Mouse (Mus musculus) liver, embryonic 16.5 days (tissue): Measurements from ENCODE around the gene Fat3. TPM values are rescaled to one million over a fixed set of nuclear protein-coding genes. Genes with fewer than 3 reads are reported as not detected.

Source experiments
- ATAC-seq: fragments of 200-750 bp; cut with Nextera tagmentation; 2 replicates; pipeline ENCODE4 v1.8.0; 2017; ENCODE audit warnings: low read depth, mild to moderate bottlenecking, moderate number of reproducible peaks, moderate library complexity
- H3K27ac ChIP-seq: fragments of 300-500 bp; sonication (generic); 2 replicates; pipeline ENCODE4 v1.5.1; 2014; ENCODE audit warnings: mild to moderate bottlenecking, low read length
- H3K27me3 ChIP-seq: fragments of 300-500 bp; sonication (generic); 2 replicates; pipeline ENCODE4 v1.6.1; 2014; ENCODE audit warnings: low read depth, low read length, mixed read lengths; ENCODE audit not compliant: control insufficient read depth, insufficient read depth
- H3K36me3 ChIP-seq: fragments of 300-500 bp; sonication (generic); 2 replicates; pipeline ENCODE4 v1.6.1; 2014; ENCODE audit warnings: mild to moderate bottlenecking; ENCODE audit not compliant: control insufficient read depth, insufficient read depth
- H3K4me1 ChIP-seq: fragments of 300-500 bp; sonication (generic); 2 replicates; pipeline ENCODE4 v1.6.1; 2014; ENCODE audit warnings: low read depth, low read length, mixed read lengths; ENCODE audit not compliant: control insufficient read depth
- H3K4me2 ChIP-seq: fragments of 300-500 bp; sonication (generic); 2 replicates; pipeline ENCODE4 v1.6.1; 2014; ENCODE audit warnings: low read depth, low read length, mixed read lengths
- H3K4me3 ChIP-seq: fragments of 300-500 bp; sonication (generic); 2 replicates; pipeline ENCODE4 v1.5.1; 2014; ENCODE audit warnings: low read depth, mild to moderate bottlenecking, low read length
- H3K9ac ChIP-seq: fragments of 300-500 bp; sonication (generic); 2 replicates; pipeline ENCODE4 v1.6.1; 2014; ENCODE audit warnings: low read depth, low read length
- H3K9me3 ChIP-seq: fragments of 300-500 bp; sonication (generic); replicated peaks from 2 replicates; pipeline ENCODE4 v1.6.1; 2016; ENCODE audit warnings: low read length; ENCODE audit not compliant: control insufficient read depth
- WGBS: fragments of 180-500 bp; shearing (Covaris S2); extraction: QIAGEN DNeasy Blood & Tissue Kit; methylation state at CpG from one replicate; pipeline ENCODE4 v1.1.7; 2014; ENCODE audit not compliant: insufficient replicate concordance; 5-methylcytosine and 5-hydroxymethylcytosine counted together
- polyA plus RNA-seq: library from polyadenylated mRNA; unstranded; fragments of >200 nt; fragmentation: Nextera tagmentation; extraction: Ambion mirVana; gene quantifications from 2 replicates; pipeline ENCODE4 v1.2.1, GENCODE M21; 2015

The Fat3 gene
- polyA plus RNA-seq, 1 experiment from 2014 or later = 0.06 TPM

DNA sequence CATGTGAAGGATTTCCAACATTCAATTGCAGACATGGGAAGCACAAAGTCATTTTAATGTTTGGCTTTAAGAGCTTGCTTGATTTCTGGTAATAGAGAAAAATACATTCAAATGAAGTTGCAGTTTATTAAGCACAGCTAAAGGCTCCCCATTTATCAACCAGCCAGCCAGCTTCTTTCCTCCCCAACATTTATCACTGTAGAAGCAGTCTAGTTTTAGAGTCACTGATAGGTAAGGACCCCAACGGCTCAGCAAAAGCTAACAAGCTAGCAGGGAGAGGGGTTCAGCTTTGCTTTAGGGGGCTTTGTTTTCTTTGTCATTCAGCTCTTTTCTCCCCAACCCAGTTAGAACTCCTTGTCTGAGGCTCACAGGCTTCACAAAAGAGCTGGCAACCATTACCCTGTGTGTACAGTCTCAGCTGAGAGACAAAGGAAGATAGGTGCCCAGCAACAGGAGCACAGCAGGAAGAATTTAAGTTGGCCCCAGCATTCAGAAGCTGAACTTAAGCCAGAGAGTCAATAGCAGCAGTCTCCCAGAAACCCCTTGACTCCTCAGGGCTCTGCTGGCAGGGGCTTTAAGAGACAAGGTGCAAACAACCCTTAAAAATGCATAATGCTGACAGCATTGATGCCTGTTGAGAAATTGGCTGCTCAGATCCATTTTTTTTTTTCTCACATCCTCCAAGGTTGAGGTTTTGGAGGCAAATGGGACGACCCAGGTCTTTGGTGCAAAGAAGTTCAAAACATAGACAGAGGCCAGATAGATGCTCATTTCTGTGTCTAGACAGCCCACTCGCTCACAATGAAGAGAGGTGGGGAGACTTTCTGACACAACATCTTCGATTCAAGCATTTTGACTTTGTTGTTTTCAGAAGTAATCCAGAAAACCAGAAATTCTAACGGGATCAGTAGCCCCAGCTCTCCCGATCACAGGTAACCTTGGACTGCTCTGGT lies 102.1 kb downstream of the Fat3 start:
- Histone ChIP-seq H3K27me3 (no peaks in the 10 kb centered on the region), H3K27ac (no peak overlapping the region), H3K4me3 (no peak overlapping the region), H3K4me2 (no peak overlapping the region), H3K4me1 (no peaks in the 10 kb centered on the region), H3K36me3 (no peaks in the 10 kb centered on the region), H3K9ac (no peak overlapping the region), H3K9me3 (no peaks in the 10 kb centered on the region)
- no peak for ATAC-seq
- WGBS = 45% methylated on average over 6 of the region's 6 CpGs

DNA sequence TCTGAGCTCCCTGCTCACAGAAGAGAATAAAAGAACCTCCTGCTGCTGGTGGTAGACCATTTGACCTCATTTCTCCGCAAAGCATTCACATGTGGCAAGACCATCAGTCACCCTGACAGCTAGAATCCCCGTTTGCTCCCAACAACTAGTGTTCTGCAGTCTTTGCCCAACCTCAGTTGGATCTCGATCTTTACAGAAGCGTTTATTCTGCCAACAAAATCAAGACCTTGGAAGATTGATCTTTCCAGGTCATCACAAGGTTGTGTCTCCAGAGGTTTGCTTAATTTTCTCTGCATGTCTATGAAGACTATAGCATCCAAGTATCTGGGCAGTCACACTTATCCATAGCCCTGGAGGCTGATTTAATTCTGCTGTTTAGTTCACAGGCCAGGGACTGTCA lies 111.9 kb downstream of the Fat3 start:
- Histone ChIP-seq H3K27me3 (no peaks in the 10 kb centered on the region), H3K9me3 (no peaks in the 10 kb centered on the region), H3K4me2 (no peak overlapping the region), H3K9ac (no peak overlapping the region), H3K36me3 (no peaks in the 10 kb centered on the region), H3K4me3 (no peak overlapping the region), H3K27ac (no peak overlapping the region), H3K4me1 (no peaks in the 10 kb centered on the region)
- 32% methylated on average over 4 of the region's 4 CpGs for WGBS
- no peak for ATAC-seq

DNA sequence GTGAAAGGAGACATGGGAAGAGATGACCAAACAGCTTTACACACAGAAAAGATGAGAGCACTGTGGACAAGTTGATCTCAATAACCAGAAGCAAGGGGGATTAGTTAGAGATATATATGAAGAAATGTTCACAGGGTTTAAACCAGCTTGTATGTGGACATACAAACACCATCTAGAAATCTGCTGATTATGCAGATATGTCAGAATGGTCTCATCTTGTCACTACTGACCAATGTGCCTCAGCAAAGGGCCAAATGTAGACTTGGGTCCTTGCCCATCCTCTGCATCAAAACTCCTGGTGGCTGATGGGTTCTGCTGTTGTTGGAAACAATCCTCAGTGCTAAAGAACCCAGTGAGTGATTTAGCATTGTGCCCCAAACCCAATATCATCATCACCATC lies 113.6 kb downstream of the Fat3 start:
- H3K9ac ChIP-seq = no peak overlapping the region
- no peaks in the 10 kb centered on the region for H3K27me3 ChIP-seq
- no peaks in the 10 kb centered on the region for H3K36me3 ChIP-seq
- no peaks in the 10 kb centered on the region for H3K9me3 ChIP-seq
- no peak for ATAC-seq
- H3K4me1 ChIP-seq = no peaks in the 10 kb centered on the region
- no peak overlapping the region for H3K4me3 ChIP-seq
- H3K4me2 ChIP-seq = no peak overlapping the region
- H3K27ac ChIP-seq = no peak overlapping the region

DNA sequence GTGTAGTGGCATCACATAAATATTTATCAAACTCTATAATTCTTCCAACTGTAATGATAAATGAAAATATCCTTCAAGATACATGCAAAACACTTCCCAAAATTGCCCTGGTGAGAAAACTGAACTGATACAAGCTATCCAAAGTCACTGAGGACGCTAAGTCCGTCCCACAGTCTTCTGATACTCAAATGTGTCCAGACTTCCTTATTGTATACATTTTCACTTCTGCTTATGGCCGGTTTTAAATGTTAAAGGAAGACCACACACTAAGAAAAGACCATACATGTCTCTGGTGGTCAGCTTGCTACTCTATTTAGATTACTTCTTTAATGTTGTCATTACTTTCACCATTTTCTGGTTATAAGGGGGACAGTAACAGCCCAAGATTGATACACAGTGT lies 137.4 kb downstream of the Fat3 start:
- H3K4me3 ChIP-seq = no peak overlapping the region
- H3K9ac ChIP-seq = no peak overlapping the region
- no peak overlapping the region for H3K27ac ChIP-seq
- H3K4me1 ChIP-seq = no peaks in the 10 kb centered on the region
- no peak overlapping the region for H3K4me2 ChIP-seq
- no peaks in the 10 kb centered on the region for H3K27me3 ChIP-seq
- no peaks in the 10 kb centered on the region for H3K36me3 ChIP-seq
- 32% methylated on average over 3 of the region's 3 CpGs for WGBS
- ATAC-seq = no peak
- H3K9me3 ChIP-seq = no peaks in the 10 kb centered on the region

DNA sequence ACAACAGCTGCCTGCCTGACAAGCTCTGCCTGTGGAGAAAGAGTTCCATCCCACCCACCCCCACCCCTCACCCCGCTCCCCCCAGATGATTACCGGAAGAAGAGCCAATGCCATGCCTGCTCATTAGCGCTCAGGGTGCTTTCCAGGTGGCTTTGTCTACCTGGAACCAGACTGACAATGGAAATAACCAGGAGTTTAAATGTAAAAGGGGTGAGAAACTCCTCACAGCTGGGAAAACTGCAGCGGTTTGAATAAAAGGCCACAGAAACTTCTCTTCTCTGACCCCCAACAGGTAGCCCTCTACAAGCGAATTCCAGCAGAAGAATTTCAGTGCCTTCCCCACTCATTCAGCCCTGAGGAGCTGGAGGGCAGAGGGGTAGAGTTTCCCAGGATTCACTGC lies 139.3 kb downstream of the Fat3 start:
- Histone ChIP-seq H3K9me3 (no peaks in the 10 kb centered on the region), H3K4me1 (no peaks in the 10 kb centered on the region), H3K36me3 (no peaks in the 10 kb centered on the region), H3K4me3 (no peak overlapping the region), H3K4me2 (no peak overlapping the region), H3K9ac (no peak overlapping the region), H3K27me3 (no peaks in the 10 kb centered on the region), H3K27ac (no peak overlapping the region)
- ATAC-seq = no peak
- WGBS = 17% methylated on average over 5 of the region's 5 CpGs

DNA sequence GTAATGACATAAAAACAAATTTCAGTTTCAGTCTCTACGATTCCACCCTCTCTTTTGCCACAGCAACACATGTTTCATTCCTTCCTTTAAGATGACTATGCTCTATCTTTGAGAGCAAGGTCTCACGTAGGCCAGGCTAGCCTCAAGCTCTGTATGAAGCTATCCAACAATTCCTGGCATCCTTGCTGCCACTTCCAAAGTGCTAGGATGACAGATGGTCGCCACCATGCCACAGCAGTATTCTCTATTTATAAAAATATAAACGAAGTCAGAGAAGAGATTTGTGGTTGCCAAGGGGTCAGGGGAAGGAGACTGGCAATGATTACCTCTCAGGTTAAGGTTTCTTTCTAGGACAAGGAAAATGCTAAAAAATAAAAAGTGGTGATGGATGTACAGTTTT lies 144.4 kb downstream of the Fat3 start:
- 43% methylated on average over 4 of the region's 4 CpGs for WGBS
- Histone ChIP-seq H3K27ac (no peak overlapping the region), H3K9ac (no peak overlapping the region), H3K4me1 (no peaks in the 10 kb centered on the region), H3K36me3 (no peaks in the 10 kb centered on the region), H3K4me3 (no peak overlapping the region), H3K9me3 (no peaks in the 10 kb centered on the region), H3K4me2 (no peak overlapping the region), H3K27me3 (no peaks in the 10 kb centered on the region)
- no peak for ATAC-seq

DNA sequence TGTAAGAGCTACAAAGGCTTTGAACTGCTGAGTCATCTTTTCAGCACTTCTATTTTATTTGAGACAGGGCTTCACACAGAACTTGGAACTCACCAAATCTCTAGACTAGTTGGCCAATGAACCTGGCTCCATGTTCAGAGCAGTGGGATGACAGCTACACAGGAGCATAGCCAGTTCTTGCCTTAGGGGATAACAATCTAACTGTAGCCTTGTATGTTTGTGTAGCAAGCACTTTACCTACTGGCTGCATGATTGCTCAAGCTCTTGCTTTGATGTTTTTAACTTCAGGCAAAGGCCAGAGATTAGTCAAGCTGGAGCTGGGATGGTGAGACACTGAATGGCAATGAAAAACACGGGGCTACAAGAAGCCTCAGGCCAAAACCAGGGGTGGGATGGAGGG lies 146.2 kb downstream of the Fat3 start:
- no peaks in the 10 kb centered on the region for H3K9me3 ChIP-seq
- 4% methylated on average over 1 of the region's 1 CpGs for WGBS

DNA sequence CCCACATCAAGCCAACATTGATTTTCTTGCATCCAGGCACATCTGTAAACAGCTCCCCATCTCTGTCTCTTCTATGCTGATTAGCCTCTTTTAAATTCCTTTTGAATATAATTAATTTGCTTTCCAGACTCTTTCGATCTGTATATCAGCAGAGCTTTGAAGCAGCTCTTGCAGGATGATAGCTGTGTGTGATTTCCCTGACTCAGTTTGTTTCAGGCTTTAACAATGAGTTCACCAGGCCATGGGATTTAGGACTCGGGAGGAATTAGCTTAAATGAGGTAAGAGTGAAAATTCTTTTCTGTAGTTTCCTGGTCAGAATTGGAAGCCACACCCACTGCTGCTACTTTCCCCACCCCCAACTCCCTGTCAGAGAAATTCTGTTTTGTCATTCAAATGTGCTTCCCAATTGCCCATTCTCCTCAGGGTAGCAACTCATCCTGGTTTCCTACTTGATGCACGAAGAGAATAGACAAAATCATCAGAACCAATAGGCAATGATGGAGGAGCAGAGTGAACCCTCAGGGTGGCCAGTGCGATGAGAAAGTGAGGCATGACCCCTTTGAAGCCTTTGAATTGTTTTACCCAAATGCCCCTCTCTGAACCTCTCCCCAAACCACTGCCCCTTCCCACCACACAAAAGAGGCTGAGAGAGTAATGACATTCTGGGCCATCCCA lies 147.9 kb downstream of the Fat3 start:
- Histone ChIP-seq H3K4me1 (no peaks in the 10 kb centered on the region), H3K4me2 (no peak overlapping the region), H3K4me3 (no peak overlapping the region), H3K36me3 (no peaks in the 10 kb centered on the region), H3K9ac (no peak overlapping the region), H3K27ac (no peak overlapping the region), H3K27me3 (no peaks in the 10 kb centered on the region), H3K9me3 (no peaks in the 10 kb centered on the region)
- WGBS = 28% methylated on average over 4 of the region's 4 CpGs
- no peak for ATAC-seq

More for the DNA sequence above, 146.2 kb downstream of the Fat3 start:
- no peak overlapping the region for H3K27ac ChIP-seq
- no peaks in the 10 kb centered on the region for H3K27me3 ChIP-seq
- no peaks in the 10 kb centered on the region for H3K36me3 ChIP-seq
- H3K4me2 ChIP-seq = no peak overlapping the region
- H3K4me3 ChIP-seq = no peak overlapping the region
- H3K9ac ChIP-seq = no peak overlapping the region
- H3K4me1 ChIP-seq = no peaks in the 10 kb centered on the region
- ATAC-seq = peak; percentile 47; the same call in 1 of the 2 replicates

DNA sequence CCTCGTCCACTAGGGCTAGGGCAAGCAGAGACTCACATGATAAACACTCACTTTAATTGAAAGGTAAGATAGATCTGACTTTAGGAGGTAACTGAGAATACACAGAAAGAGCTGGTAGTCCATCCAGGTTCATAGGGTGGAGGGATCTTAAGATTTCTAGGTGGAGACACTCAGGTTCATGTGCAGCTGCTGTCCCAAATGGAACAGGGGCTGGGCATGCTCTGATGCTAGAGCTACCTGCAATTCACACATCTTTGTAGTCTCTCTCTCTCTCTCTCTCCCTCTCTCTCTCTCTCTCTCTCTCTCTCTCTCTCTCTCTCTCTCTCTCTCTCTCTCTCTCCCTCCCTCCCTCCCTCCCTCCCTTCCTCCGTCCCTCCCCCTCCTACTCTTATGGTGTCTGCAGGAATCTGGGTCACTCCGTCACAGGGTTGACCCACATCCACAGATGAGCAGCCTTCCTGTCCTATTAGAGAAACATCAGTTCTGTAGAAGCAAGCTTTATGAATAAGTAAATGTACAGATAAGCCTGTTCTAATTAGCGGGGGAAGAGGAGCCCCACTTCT lies 148.5 kb downstream of the Fat3 start:
- ATAC-seq = no peak

More for the DNA sequence above, 148.5 kb downstream of the Fat3 start:
- Histone ChIP-seq H3K4me2 (no peak overlapping the region), H3K27ac (no peak overlapping the region), H3K9me3 (no peaks in the 10 kb centered on the region), H3K4me1 (no peaks in the 10 kb centered on the region), H3K9ac (no peak overlapping the region), H3K36me3 (no peaks in the 10 kb centered on the region), H3K4me3 (no peak overlapping the region), H3K27me3 (no peaks in the 10 kb centered on the region)
- 50% methylated on average over 4 of the region's 4 CpGs for WGBS
